Mouse (Mus musculus): ENCODE measurements around the gene Cenpi.

DNA sequence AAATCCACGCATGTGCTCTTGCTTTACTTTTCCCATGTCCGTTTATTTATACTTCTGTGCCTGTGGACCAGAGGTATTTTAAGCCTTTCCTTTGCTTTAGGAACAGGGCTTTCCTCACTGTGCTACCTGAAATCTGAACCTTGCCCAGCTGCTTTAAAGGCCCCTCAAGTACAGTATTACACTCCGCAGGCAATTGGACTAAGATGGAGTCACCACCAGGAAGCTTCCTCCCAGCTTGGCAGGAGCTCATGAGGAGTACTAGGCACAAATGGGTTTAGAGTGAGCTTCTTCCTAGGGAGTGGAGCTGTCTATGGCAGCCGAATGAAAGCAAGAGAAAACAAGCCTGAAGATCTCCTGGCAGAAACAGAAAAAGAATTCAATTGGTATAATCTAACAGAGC is 10.7 kb upstream of the Cenpi start:
- no peak for TF ChIP-seq CTCF (IDR thresholded peaks at IDR 0.05; ENCODE audit: insufficient read depth, low read length)
- no peak for TF ChIP-seq POLR2A (IDR thresholded peaks at IDR 0.05; ENCODE audit: borderline replicate concordance, extremely low read depth, low read depth, low read length)
